Mouse (Mus musculus) C2C12 (cell line): ENCODE data around the gene Gfod2. TPM values are rescaled to one million over a fixed set of nuclear protein-coding genes. Genes with fewer than 3 reads are reported as not detected.

Experiments used
- H3K27me3 ChIP-seq: one replicate; pipeline ENCODE4 v1.6.1; 2011; ENCODE audit not compliant: control insufficient read depth, insufficient read depth, insufficient read length
- H3K36me3 ChIP-seq: one replicate; pipeline ENCODE4 v1.6.1; 2011; ENCODE audit not compliant: control insufficient read depth, insufficient read depth
- H3K4me3 ChIP-seq: one replicate; pipeline ENCODE4 v1.5.1; 2011; ENCODE audit warnings: mild to moderate bottlenecking, control low read depth; ENCODE audit not compliant: poor library complexity, insufficient read depth, severe bottlenecking
- H3K79me2 ChIP-seq: one replicate; pipeline ENCODE4 v1.6.1; 2011; ENCODE audit not compliant: control insufficient read depth, insufficient read depth
- H3K79me3 ChIP-seq: one replicate; pipeline ENCODE4 v1.6.1; 2011; ENCODE audit warnings: low read depth, control low read depth
- H3ac ChIP-seq: one replicate; pipeline ENCODE3; 2011; ENCODE audit warnings: low read depth; ENCODE audit not compliant: control insufficient read depth, insufficient read length
- CEBPB ChIP-seq: IDR thresholded peaks from one replicate; pipeline ENCODE4 v1.6.1; 2011; ENCODE audit warnings: low read depth, mild to moderate bottlenecking, control low read depth, moderate library complexity
- CTCF ChIP-seq: IDR thresholded peaks from one replicate; pipeline ENCODE4 v1.5.1; 2011; ENCODE audit not compliant: control insufficient read depth, insufficient read depth, insufficient read length
- FOSL1 ChIP-seq: IDR thresholded peaks from one replicate; pipeline ENCODE4 v1.8.0; 2011; ENCODE audit warnings: mild to moderate bottlenecking, low read length; ENCODE audit not compliant: poor library complexity, insufficient read depth, severe bottlenecking
- MAX ChIP-seq: IDR thresholded peaks from one replicate; pipeline ENCODE4 v1.6.1; 2011; ENCODE audit warnings: mild to moderate bottlenecking, control low read depth
- MYOD1 ChIP-seq: IDR thresholded peaks from one replicate; pipeline ENCODE4 v1.6.1; 2011; ENCODE audit warnings: low read depth; ENCODE audit not compliant: control insufficient read depth, insufficient read length
- MYOG ChIP-seq: IDR thresholded peaks from one replicate; pipeline ENCODE4 v1.6.1; 2011; ENCODE audit not compliant: control insufficient read depth, insufficient read length; ENCODE audit errors: extremely low read depth
- USF1 ChIP-seq: IDR thresholded peaks from one replicate; pipeline ENCODE4 v1.6.1; 2011; ENCODE audit warnings: low read depth, mild to moderate bottlenecking, control low read depth, moderate library complexity
- polyA plus RNA-seq: library from polyadenylated mRNA; unstranded; fragments of >200 nt; fragmentation: generic; extraction: Trizol; gene quantifications from one replicate; pipeline ENCODE4 v1.2.1, GENCODE M21; 2012; ENCODE audit warnings: missing spikeins

Gene Gfod2
- polyA plus RNA-seq, 1 experiment = 8.2 TPM

DNA sequence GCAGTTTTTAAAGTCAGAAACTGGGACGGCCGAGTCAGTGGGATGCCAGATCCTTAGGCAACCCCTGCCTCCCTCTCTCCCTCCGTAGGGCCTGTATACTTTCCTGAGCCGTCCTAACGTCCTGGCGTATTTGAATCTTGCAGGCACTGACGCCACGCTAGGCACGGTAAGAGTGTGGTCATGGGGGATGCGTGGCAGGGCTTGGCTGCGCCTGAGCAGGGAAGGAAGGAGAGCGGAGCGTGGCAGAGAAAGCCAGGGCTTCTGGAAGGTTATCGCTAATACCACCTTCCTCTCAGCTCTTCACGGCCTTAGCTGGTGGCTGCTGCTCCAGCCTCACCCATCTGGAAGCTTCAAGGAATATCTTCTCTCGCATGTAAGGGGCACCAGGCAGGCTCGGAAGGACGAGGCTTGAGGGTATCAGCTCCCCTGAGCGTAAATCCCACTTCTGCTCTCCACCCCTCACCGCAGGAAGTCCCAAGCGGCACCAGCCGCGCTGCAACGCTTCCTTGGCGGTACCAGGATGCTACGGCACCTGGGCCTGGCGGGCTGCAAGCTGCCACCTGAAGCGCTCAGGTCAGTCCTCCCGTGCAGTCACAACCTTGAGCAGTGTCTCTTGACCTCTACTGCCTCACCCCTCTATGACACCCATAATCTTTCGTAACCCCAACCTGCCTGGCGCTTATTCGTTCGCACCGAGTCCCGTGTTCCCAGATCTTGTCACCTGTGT, 69.0 kb downstream of the Gfod2 start:
- H3ac ChIP-seq = no peak overlapping the region
- TF ChIP-seq USF1 (no peak), MYOG (no peak), MYOD1 (no peak), MAX (no peak), CEBPB (no peak), FOSL1 (no peak), CTCF (no peak)
- no peaks in the 10 kb centered on the region for H3K79me2 ChIP-seq

DNA sequence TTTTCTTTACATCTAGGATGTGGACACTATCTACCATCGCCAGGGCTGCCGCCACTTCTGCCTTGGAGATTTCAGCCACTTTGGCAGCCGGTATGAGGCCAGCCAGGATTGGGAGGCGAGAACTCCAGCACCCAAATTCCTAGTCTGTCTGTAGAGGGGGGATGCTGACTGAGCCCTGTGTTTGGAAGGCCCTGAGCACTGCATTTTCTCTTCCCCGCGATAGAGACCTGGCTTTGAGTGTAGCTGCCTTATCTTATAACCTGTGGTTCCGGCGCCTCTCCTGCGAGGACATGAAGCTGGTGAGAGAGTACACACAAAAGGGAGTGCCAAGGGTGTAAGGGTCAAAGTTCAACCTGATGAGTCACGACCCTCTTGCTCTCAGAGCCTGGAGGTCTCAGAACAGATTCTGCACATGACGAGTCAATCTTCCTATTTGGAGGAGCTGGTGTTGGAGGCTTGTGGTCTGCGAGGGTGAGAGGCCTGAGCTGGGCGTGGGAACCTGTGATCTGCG, 70.2 kb downstream of the Gfod2 start:
- Histone ChIP-seq H3ac (no peak overlapping the region), H3K36me3 (peaks cover 13% of the 10 kb centered on the region), H3K27me3 (no peaks in the 10 kb centered on the region), H3K4me3 (no peak overlapping the region), H3K79me3 (no peaks in the 10 kb centered on the region), H3K79me2 (no peaks in the 10 kb centered on the region)
- no peak for TF ChIP-seq MAX

More for the DNA sequence above, 69.0 kb downstream of the Gfod2 start:
- peaks cover 2% of the 10 kb centered on the region for H3K36me3 ChIP-seq
- H3K27me3 ChIP-seq = no peaks in the 10 kb centered on the region
- no peaks in the 10 kb centered on the region for H3K79me3 ChIP-seq
- H3K4me3 ChIP-seq = no peak overlapping the region

DNA sequence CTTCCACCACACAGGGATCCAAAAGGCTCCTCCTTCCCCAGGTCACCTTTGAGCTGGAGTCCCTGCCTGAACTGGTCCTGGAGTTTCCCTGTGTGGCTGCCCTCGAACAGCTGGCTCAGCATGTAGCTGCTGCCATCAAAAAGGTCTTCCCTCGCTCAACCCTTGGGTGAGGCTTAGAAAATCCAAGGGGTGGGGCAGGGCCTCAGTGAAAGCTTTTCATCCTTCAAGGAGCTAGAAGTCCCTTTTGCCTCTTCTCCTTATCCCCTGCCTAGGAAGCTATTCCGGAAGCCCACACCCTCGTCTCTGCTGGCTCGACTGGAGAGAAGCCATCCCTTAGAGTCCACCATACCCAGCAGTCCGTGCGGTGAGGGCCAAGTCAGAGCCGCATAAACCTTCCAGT, 71.0 kb downstream of the Gfod2 start:
- no peak overlapping the region for H3K4me3 ChIP-seq
- peaks cover 21% of the 10 kb centered on the region for H3K36me3 ChIP-seq
- TF ChIP-seq MYOG (no peak), MAX (no peak), MYOD1 (no peak), CEBPB (no peak), CTCF (no peak), USF1 (no peak), FOSL1 (no peak)
- H3ac ChIP-seq = no peak overlapping the region
- no peaks in the 10 kb centered on the region for H3K79me2 ChIP-seq
- H3K79me3 ChIP-seq = no peaks in the 10 kb centered on the region
- H3K27me3 ChIP-seq = no peaks in the 10 kb centered on the region

DNA sequence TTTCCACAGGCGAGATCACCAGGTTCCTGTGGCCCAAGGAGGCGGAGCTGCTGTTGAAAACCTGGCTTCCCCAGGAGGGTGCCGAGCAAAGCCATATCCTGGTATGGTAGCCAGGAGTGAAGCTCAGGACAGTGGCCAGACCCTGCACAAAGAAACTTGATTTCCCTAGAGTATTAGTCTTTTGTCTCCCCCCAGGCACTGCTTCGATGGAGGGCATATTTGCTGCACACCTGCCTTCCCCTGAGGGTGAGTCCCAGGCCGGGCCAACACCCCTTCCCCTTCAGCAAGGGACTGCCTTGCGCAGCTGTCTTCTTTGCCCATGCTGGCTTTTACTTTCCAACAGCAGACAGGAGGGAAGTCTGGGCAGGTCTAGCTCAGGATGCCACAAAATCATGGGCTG, 71.9 kb downstream of the Gfod2 start:
- Histone ChIP-seq H3ac (no peak overlapping the region), H3K36me3 (peaks cover 30% of the 10 kb centered on the region), H3K79me2 (no peaks in the 10 kb centered on the region), H3K27me3 (no peaks in the 10 kb centered on the region), H3K4me3 (no peak overlapping the region), H3K79me3 (no peaks in the 10 kb centered on the region)
- no peak for TF ChIP-seq CEBPB

DNA sequence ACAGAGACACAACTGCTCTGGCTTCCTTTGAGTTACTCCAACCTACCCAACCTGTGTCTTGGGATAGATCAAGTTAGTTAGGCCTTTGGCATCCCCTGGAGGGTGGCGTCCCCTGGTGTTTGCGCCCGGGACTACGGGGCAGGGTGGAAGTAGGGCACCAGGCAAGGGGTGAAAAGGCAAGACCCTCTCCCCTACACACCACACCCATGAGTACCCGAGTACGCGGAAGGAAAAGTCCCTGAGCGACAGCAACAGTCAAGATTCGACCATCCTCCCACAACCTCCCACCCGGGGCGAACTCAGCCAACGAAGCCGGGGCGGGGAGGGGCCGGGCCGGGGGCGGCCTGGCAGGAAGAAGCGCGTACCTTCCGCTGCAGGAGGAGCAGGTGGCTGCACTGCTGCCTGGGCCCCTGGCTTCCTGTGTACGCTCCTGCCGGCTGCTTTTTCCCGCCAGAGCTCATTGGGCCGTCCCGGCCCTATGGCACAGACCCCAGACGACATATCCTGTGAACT, 72.6 kb downstream of the Gfod2 start, which contains the start of gene Carmil2:
Gene Carmil2, plus strand, starts transcription at position 479 of the 513 bp plus-strand sequence.
- peaks cover 37% of the 10 kb centered on the region for H3K36me3 ChIP-seq
- no peaks in the 10 kb centered on the region for H3K79me3 ChIP-seq
- TF ChIP-seq USF1 (no peak), CTCF (peak; percentile 72)
- H3K79me2 ChIP-seq = no peaks in the 10 kb centered on the region
- H3ac ChIP-seq = no peak within 1 kb of the TSS
- H3K27me3 ChIP-seq = no peaks in the 10 kb centered on the region
- no peak within 1 kb of the TSS for H3K4me3 ChIP-seq

DNA sequence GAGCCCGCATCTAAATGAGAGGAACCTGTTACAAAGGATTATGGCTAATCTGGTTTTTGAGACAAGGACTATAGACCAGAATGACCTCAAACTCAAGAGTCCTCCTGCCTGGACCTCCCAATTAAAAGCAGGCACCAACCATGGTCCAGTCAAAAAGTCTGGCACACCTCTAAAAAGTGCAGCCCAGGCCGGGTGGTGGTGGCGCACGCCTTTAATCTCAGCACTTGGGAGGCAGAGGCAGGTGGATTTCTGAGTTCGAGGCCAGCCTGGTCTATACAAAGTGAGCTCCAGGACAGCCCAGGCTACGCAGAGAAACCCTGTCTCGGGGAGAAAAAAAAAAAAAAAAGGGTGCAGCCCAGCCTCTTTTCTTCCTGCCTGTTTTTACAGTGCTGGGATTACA, 73.1 kb downstream of the Gfod2 start:
- no peak overlapping the region for H3K4me3 ChIP-seq
- no peak overlapping the region for H3ac ChIP-seq
- no peaks in the 10 kb centered on the region for H3K79me2 ChIP-seq
- no peaks in the 10 kb centered on the region for H3K27me3 ChIP-seq
- TF ChIP-seq CTCF = no peak
- no peak for TF ChIP-seq FOSL1
- no peak for TF ChIP-seq CEBPB
- TF ChIP-seq MYOG = no peak
- TF ChIP-seq USF1 = no peak
- no peak for TF ChIP-seq MYOD1
- no peak for TF ChIP-seq MAX
- H3K79me3 ChIP-seq = no peaks in the 10 kb centered on the region
- peaks cover 42% of the 10 kb centered on the region for H3K36me3 ChIP-seq
